Mouse (Mus musculus): ENCODE results near the gene Lpp. TPM values are rescaled to one million over a fixed set of nuclear protein-coding genes. Genes with fewer than 3 reads are reported as not detected.

The Lpp gene
- polyA plus RNA-seq (2021; fragmentation: Nextera tagmentation) = 2.8 and 3.2 TPM in 2 replicates
- long read RNA-seq, experiment 1, partial matches to known transcripts = 1 of 6 reads
- long read RNA-seq, experiment 1, other reads (novel, unspliced or antisense) = 5 of 6 reads
- long read RNA-seq, experiment 2, partial matches to known transcripts = 1 of 8 reads
- long read RNA-seq, experiment 2, other reads (novel, unspliced or antisense) = 7 of 8 reads

GRCm38 (mm10) chr16:24392651-24393555 is at the start of gene Lpp:
Lpp (plus strand) TSS chr16:24393507.

All from left cerebral cortex, adult 6 months (tissue).